Mouse (Mus musculus) splenic B cell, adult 2 months (primary cell): Measurements from ENCODE around the gene Recql5.

ENCODE experiments used
- DNase-seq: peaks from one replicate; pipeline ENCODE4 v3.0.0-alpha.2; 2011; ENCODE audit warnings: low read depth, low spot score
- H3K27me3 ChIP-seq: 2 replicates; pipeline ENCODE4 v1.6.1; 2012; ENCODE audit warnings: mild to moderate bottlenecking, low read length, moderate library complexity, mixed read lengths; ENCODE audit not compliant: control insufficient read depth, poor library complexity, insufficient read depth, severe bottlenecking
- H3K36me3 ChIP-seq: 2 replicates; pipeline ENCODE4 v1.6.1; 2012; ENCODE audit warnings: mild to moderate bottlenecking, low read length, moderate library complexity, mixed read lengths; ENCODE audit not compliant: control insufficient read depth, poor library complexity, insufficient read depth, severe bottlenecking

Gene Recql5

GRCm38 (mm10) chr11:115919073-115919472, 14.2 kb downstream of the Recql5 start:
- no peaks in the 10 kb centered on the region for H3K27me3 ChIP-seq
- no peak for DNase-seq
- peaks cover 7% of the 10 kb centered on the region for H3K36me3 ChIP-seq

DNA sequence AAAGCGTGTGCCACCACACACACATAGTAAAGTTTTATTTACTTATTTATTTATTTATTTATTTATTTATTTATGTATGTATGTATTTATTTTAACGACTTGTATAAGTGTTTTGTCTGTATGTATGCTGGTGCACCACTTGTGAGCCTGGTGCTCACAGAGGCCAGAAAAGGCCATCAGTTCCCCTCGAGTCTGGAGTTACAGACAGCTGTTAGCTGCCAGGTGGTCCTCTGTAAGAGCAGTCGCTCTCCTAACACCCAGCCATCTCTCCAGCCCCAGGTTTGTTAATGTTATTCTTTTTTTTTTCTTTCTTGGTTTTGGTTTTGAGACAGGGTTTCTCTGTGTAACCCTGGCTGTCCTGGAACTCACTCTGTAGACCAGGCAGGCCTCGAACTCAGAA, 14.6 kb downstream of the Recql5 start:
- no peak for DNase-seq
- Histone ChIP-seq H3K36me3 (peaks cover 7% of the 10 kb centered on the region), H3K27me3 (no peaks in the 10 kb centered on the region)

DNA sequence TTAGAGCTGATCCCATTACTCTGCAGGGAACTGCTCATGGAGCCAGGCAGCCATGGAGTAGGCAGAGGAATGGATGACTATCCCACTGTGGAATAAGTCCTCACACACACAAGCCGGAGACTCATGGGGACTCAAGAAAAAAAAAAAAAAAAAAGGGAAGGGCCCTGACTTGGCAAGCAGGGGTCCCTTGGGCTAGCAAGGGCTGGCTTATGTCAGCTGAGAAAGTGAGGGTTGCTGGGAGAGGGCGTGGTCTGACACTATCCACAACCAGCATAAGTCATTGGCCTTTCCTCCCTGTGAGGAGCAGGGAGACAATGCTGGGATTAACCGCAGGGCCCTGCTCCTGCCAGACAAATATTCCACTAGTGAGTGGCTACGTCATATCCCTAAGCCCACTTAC, 16.7 kb downstream of the Recql5 start:
- no peak for DNase-seq
- no peaks in the 10 kb centered on the region for H3K27me3 ChIP-seq
- H3K36me3 ChIP-seq: peaks cover 6% of the 10 kb centered on the region

GRCm38 (mm10) chr11:115911632-115912376, 21.5 kb downstream of the Recql5 start, which contains the start of gene Smim6:
Smim6 (plus strand) TSS chr11:115912017.
- no peak for DNase-seq
- H3K36me3 ChIP-seq: peaks cover 3% of the 10 kb centered on the region
- no peaks in the 10 kb centered on the region for H3K27me3 ChIP-seq

DNA sequence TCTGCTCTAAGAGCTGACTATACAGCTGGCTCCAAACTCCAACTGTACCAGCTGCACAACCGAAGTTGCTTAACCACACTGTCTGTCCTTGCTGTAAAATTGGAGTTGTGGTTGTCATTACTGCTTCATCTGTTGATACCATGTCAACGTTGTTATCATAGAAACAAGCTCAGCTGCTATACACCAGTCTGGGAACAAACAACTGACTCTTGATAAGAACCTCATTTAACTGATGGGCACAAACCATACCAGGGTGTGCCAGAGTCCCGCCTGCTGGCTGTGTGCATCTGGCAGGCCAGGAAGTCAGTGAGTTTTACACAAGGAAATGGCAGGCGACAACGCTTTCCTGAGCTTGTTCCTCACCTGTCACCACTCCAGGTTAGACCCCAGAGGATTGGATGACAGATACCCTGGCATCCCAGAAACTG, 22.1 kb downstream of the Recql5 start:
- DNase-seq: no peak
- Histone ChIP-seq H3K36me3 (peaks cover 3% of the 10 kb centered on the region), H3K27me3 (no peaks in the 10 kb centered on the region)

GRCm38 (mm10) chr11:115906521-115906920, 26.8 kb downstream of the Recql5 start:
- no peak for DNase-seq
- Histone ChIP-seq H3K27me3 (no peaks in the 10 kb centered on the region), H3K36me3 (peaks cover 2% of the 10 kb centered on the region; the same call in 1 of the 2 replicates)

DNA sequence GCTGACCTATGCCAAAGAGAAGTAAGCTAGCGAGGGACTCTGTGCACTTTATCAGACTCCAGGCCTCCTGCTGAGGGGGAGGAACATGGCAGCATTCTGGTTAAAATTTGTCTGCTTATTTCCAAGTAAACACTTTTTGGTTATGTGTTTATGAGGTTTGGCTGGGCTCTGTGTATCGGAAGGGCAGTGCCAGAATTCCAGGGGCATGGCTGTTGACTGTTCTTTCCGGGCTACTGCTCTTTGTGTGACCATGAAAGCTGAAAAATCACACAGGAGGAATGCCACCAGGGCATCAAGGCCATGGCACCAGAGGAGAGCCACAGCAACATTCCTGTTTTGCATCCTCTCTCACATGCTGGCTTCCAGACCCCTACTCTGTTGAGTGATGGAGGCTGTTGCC, 27.2 kb downstream of the Recql5 start:
- DNase-seq: no peak
- Histone ChIP-seq H3K27me3 (no peaks in the 10 kb centered on the region), H3K36me3 (peaks cover 2% of the 10 kb centered on the region; the same call in 1 of the 2 replicates)

DNA sequence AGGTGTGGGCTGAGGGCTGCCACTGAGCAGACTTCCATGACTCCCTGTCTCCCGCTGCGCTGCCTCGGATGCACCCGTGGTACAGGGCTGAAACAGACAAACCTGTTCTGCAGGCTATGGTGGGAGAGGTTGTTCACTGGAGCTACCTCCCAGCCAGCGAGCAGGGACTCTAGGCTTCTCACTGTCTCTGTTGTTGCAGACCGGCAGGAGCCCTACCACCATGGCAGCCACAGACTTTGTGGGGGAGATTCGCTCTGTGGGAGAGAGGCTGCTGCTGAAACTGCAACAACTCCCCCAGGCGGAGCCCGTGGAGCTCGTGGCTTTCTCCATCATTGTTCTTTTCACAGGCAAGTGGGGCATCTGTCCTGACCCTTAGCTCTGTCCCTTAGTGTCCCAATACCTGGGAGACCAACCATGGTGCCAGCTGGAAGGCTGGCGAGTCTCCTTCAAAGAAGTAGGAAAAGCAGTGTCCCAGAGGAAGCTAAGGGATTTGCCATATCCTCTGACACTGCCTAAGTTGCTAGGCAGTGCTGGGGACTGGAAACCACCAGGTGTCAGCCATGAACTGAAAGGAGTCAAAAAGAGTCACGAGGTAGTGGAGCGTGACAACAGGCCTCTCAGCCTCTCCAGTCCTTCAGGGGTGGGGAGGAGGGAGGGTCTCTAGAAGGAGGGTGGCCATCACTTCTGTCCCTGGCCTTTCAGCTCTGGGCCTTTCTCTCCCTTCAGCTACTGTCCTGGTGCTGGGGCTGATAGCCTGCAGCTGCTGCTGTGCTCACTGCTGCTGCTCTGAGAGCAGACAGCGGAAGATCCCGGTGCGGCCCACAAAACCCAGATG, 28.1 kb downstream of the Recql5 start:
- H3K27me3 ChIP-seq: no peaks in the 10 kb centered on the region
- H3K36me3 ChIP-seq: peaks cover 2% of the 10 kb centered on the region; the same call in 1 of the 2 replicates
- peak; percentile 50 for DNase-seq

GRCm38 (mm10) chr11:115904231-115904955, 28.9 kb downstream of the Recql5 start:
- peaks cover 2% of the 10 kb centered on the region; the same call in 1 of the 2 replicates for H3K36me3 ChIP-seq
- DNase-seq: peak; percentile 44
- no peaks in the 10 kb centered on the region for H3K27me3 ChIP-seq

GRCm38 (mm10) chr11:115903384-115904230, 29.7 kb downstream of the Recql5 start:
- no peak for DNase-seq
- peaks cover 2% of the 10 kb centered on the region; the same call in 1 of the 2 replicates for H3K36me3 ChIP-seq

DNA sequence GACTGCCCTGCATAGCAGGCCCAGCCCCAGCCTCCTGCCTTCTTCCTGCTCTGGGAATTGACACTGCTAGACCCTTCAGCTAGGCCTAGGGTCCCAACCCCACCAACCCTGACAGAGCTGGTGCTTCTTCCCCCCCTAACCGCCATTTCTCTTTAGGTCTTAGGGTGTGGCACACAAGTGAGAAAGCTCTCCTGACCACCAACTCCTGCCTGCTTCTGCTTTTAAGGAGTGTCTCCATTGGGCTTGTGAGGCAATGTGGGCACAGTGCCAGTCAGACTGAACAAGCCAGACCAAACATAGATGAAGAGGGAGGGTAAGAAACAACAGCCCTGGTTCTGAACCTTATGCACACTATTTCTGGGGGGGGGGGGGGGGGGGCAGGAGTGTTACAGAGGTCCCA, 30.4 kb downstream of the Recql5 start:
- H3K27me3 ChIP-seq: no peaks in the 10 kb centered on the region
- DNase-seq: peak; percentile 62
- peaks cover 2% of the 10 kb centered on the region; the same call in 1 of the 2 replicates for H3K36me3 ChIP-seq

More at GRCm38 (mm10) chr11:115903384-115904230, 29.7 kb downstream of the Recql5 start:
- H3K27me3 ChIP-seq: no peaks in the 10 kb centered on the region

GRCm38 (mm10) chr11:115902177-115902576, 31.1 kb downstream of the Recql5 start:
- Histone ChIP-seq H3K36me3 (peaks cover 2% of the 10 kb centered on the region; the same call in 1 of the 2 replicates), H3K27me3 (no peaks in the 10 kb centered on the region)
- DNase-seq: no peak

- Histone ChIP-seq H3K27me3 (no peaks in the 10 kb centered on the region), H3K36me3 (peaks cover 2% of the 10 kb centered on the region; the same call in 1 of the 2 replicates)
- no peak for DNase-seq
Measured at GRCm38 (mm10) chr11:115901338-115902161, 31.7 kb downstream of the Recql5 start.
